Mouse (Mus musculus): ENCODE results near the gene Ncoa7.
"Not testable (repeated sequence)": the region's sequence is repeated elsewhere in the genome, so short reads cannot be mapped to it uniquely, and the experiment has no call there.

Gene Ncoa7

GRCm38 (mm10) chr10:30788340-30788721 lies 14.8 kb downstream of the Ncoa7 start:
- in situ Hi-C loops (cut with MboI) = no loop called here

DNA sequence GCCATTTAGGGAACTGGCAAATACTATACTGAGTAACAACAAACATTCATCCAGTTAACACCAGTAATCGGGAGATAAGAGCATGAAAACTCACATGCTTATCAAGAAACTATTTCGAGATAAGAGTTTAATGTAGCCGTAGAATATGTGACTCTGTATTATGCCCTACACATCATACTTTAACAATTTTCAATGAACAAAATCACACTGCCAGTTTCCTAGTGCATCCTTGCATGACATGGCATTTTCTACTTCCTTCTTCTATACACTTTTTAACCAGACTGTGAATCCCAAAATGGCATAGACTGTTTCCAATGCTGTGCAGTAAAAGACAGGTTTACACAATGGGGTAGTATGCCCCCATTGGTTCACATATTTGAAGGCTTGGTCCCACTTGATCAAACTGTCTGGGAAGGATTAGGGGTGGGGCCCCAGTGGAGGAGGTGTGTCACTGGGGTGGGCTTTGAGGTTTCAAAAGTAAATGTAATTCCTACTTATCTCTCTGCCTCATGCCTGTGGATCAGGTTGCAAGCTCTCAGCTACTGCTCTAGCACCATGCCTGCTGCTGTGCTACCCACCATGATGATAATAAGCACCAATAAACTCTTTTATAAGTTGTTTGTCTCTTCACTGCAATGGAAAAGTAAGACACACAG lies 15.3 kb downstream of the Ncoa7 start:
- in situ Hi-C loops (cut with MboI) = no loop called here

- in situ Hi-C loops (cut with MboI) = no loop called here
Observed at GRCm38 (mm10) chr10:30786103-30786754, 16.9 kb downstream of the Ncoa7 start.

- in situ Hi-C loops (cut with MboI) = not testable (repeated sequence)
Observed at GRCm38 (mm10) chr10:30780921-30781320, 22.2 kb downstream of the Ncoa7 start.

- in situ Hi-C loops (cut with MboI) = no loop called here
Observed at GRCm38 (mm10) chr10:30778240-30778639, 24.9 kb downstream of the Ncoa7 start.

DNA sequence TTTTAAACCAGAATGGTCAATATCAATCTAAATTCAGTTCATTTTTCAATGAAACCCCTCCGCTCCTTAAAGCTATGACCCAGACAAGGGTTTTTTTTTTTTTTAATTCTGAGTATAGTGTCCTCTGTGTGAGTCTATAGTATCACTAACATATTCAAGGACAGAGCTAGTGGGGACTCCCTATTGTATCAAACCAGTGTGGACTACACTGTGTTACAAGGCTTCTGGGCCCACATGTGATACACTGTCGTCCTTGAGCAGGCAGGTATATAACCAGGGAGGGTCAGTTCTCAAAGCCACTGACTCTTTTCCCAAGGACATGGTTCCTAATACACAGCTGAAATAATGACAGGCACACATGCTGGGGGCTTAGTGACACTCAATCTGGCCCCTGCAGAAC lies 27.1 kb downstream of the Ncoa7 start:
- in situ Hi-C loops (cut with MboI) = no loop called here

- in situ Hi-C loops (cut with MboI) = no loop called here
Observed at GRCm38 (mm10) chr10:30775568-30775967, 27.6 kb downstream of the Ncoa7 start.

DNA sequence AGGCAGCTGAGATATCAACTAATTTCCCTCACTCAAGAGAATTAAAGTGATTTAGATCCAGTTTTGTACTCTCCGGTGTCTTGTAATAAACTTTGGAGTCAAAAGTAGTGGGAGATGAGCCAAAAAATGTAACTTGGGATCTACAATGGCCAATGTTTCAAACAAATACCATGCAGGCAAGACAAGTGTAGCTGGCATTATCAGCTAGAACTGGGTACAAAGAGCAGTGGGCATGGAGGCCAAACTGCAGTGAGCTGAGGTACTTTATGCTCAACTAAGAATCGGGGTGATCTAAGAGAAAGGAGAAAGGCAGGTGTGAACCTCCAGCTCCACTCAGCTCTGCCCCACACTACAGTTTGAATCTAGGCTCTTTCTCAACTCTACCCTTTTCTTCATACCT lies 28.7 kb downstream of the Ncoa7 start:
- in situ Hi-C loops (cut with MboI) = no loop called here

DNA sequence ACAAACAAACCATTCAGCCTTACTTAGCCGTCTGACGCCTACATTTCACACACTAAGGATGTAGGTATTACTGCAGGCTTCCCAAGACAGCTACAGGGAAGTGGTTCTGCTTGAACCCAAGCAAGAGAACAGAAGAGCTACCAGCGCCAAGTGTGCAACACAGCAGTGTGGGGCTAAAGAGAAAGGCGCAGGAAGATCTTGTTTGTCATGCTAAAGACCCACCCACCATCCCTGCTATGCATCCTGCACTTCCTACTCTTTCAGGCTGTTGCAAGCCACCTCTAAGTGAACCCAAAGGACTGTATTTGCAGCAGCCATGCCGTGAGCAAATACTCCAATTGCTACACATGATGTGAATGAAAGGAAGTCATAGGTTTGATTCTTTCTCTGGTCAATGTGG lies 29.9 kb downstream of the Ncoa7 start:
- in situ Hi-C loops (cut with MboI) = no loop called here

- in situ Hi-C loops (cut with MboI) = no loop called here
Observed at GRCm38 (mm10) chr10:30771417-30772158, 31.5 kb downstream of the Ncoa7 start.

DNA sequence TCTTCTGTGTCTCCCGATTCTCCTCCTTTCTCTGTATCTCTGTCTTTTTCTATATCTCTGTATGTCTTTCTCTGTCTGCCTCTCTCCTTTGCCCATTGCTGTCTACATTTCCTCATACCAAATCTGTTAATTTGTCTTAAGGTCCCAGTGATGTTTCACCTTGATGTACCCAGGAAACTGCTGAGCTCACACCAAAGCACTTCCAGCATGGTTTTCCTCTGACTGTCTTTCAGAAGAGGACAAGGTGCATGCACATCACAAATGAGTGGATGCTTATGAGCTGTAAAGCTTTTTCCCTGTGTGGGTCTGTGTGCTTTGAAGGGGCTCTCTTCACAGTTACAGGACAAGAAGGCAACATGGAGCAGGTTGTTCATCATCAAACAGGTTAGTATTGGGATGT lies 34.3 kb downstream of the Ncoa7 start:
- in situ Hi-C loops (cut with MboI) = no loop called here

DNA sequence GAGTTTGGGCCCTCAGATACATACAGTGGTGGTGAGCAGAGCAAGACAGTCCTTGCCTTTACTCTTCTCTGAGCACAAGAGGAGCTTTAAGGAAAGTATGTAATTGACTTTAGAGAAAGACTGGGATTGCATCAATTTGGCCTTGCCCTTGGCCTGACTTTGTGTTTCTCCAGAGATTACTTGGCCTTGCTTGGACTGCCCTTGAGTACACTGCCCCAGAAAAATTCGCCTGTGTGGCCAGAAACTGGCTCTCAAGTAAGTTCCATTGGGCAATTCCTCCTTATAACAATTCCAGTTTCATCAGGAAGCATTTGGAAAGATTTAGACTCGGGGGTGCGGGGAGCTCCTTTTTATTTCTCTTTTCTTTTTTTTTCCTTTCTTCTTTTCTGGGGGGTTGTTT lies 34.9 kb downstream of the Ncoa7 start:
- in situ Hi-C loops (cut with MboI) = no loop called here

- in situ Hi-C loops (cut with MboI) = no loop called here
Observed at GRCm38 (mm10) chr10:30763179-30763770, 39.9 kb downstream of the Ncoa7 start.

- in situ Hi-C loops (cut with MboI) = no loop called here
Observed at GRCm38 (mm10) chr10:30762284-30762964, 40.7 kb downstream of the Ncoa7 start.

DNA sequence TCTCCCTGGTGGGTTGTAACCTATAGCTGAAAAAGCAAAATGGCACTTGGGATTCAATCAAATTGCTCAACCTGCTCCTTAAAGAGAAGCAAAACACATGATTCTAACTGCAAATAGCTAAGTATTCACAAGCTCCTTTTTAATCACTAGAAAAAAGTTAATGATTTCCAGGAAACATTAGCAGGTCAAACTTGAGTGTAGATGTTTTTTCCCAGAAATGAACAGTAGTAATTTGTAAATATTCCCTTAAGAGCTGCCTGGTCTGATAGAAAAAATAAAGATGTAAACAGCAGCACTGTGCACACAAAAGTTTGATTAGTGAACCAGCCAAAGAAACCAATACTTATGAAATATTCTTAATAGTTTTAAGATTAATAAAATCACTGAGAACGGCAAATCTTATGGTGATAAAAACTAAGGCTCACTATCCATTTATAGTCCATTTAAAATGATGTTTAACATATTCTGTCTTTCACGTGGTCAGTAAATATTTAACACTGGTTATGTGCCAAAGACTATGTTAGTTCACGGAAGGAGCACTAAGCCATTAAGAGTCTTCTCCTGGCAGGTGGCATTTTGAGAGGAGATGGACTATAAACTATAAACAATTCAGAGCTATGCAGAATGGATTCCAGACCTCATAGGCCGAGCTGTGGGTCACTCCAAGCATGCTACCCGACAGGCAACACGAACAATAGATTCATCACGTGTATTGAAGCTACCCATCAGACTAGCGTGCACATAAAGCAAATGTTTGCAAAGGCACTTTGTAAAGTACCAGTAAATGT lies 43.6 kb downstream of the Ncoa7 start:
- in situ Hi-C loops (cut with MboI) = no loop called here

DNA sequence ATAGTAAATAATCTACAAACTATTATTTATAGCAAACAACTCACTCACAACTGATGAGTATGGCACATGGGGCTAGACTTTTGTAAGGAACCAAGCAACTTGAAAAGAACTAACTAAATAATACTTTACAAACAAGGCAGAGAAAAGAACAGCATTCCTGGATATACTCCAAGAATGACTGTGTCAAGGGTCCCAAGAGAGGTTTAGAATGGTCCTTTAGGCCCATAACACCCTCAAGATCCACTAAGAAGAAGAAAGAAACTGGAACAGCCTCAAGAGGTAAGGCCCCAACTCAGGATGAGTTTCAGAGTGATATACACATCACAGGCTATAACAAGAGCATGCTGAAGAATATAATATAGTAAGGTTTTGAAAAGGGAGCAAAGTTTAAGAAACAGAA lies 47.1 kb downstream of the Ncoa7 start:
- in situ Hi-C loops (cut with MboI) = no loop called here

GRCm38 (mm10) chr10:30754825-30755457 lies 48.2 kb downstream of the Ncoa7 start:
- in situ Hi-C loops (cut with MboI) = no loop called here

- in situ Hi-C loops (cut with MboI) = no loop called here
Observed at GRCm38 (mm10) chr10:30754082-30754481, 49.0 kb downstream of the Ncoa7 start.

GRCm38 (mm10) chr10:30752485-30752884 lies 50.6 kb downstream of the Ncoa7 start:
- in situ Hi-C loops (cut with MboI) = no loop called here

- in situ Hi-C loops (cut with MboI) = no loop called here
Observed at GRCm38 (mm10) chr10:30751586-30751985, 51.5 kb downstream of the Ncoa7 start.

GRCm38 (mm10) chr10:30749807-30750206 lies 53.3 kb downstream of the Ncoa7 start:
- in situ Hi-C loops (cut with MboI) = no loop called here
